Comparison of ENCODE assay signal across 11 mouse cellular contexts in genomic region chr5:36213310-36213709, GRCm38 (mm10). TPM values are rescaled to one million over a fixed set of nuclear protein-coding genes. Genes with fewer than 3 reads are reported as not detected.
DNase-seq lines count a peak whose midpoint lies in the region; ATAC-seq and TF ChIP-seq lines count a peak whose summit lies in the region.
"Had no signal": no experiment of that assay in that cellular context is flagged by ENCODE, and none has a peak within 500 bp of the region (broad histone marks: within the 10 kb centered on the region; RNA-seq: fewer than 3 reads in every experiment).

No protein-coding gene starts in this region.

- 69% methylated on average over 10 of the region's 10 CpGs for WGBS in forebrain, embryonic 13.5 days
- 91% methylated on average over 10 of the region's 10 CpGs for WGBS in forebrain, embryonic 10.5 days
- 71% methylated on average over 10 of the region's 10 CpGs for whole genome bisulfite sequencing in limb, embryonic 14.5 days

- no peaks in the 10 kb centered on the region for H3K27me3 ChIP-seq in forebrain, embryonic 13.5 days
- no peaks in the 10 kb centered on the region for H3K27me3 ChIP-seq in forebrain, embryonic 10.5 days (ENCODE audit: poor library complexity, severe bottlenecking)
- no peaks in the 10 kb centered on the region for H3K27me3 ChIP-seq in limb, embryonic 14.5 days (ENCODE audit: control insufficient read depth, insufficient read depth, low read length)

- no peaks in the 10 kb centered on the region for H3K36me3 ChIP-seq in forebrain, embryonic 13.5 days (ENCODE audit: poor library complexity, severe bottlenecking)
- H3K36me3 ChIP-seq in forebrain, embryonic 10.5 days (replicated peaks): no peaks in the 10 kb centered on the region
- no peaks in the 10 kb centered on the region for H3K36me3 ChIP-seq in limb, embryonic 14.5 days (ENCODE audit: control insufficient read depth, insufficient read depth, low read length)

- H3K9ac ChIP-seq in forebrain, embryonic 13.5 days: no peak overlapping the region
- H3K9ac ChIP-seq in limb, embryonic 14.5 days (ENCODE audit: low read depth, low read length, severe bottlenecking): no peak overlapping the region

- H3K4me3 ChIP-seq in forebrain, embryonic 13.5 days: no peak overlapping the region
- H3K4me3 ChIP-seq in forebrain, embryonic 10.5 days: no peak overlapping the region
- no peak overlapping the region for H3K4me3 ChIP-seq in limb, embryonic 14.5 days (replicated peaks; ENCODE audit: low read length)

- no peak for TF ChIP-seq POLR2A in limb, embryonic 14.5 days (IDR thresholded peaks at IDR 0.05; ENCODE audit: borderline replicate concordance, extremely low read depth, insufficient read depth, insufficient read length)

- H3K9me3 ChIP-seq in forebrain, embryonic 13.5 days (replicated peaks): peaks cover 7% of the 10 kb centered on the region
- H3K9me3 ChIP-seq in forebrain, embryonic 10.5 days: peaks cover 15% of the 10 kb centered on the region
- peaks cover 8% of the 10 kb centered on the region; the same call in 1 of the 2 replicates for H3K9me3 ChIP-seq in limb, embryonic 14.5 days (ENCODE audit: control insufficient read depth, low read length)

- H3K4me1 ChIP-seq in forebrain, embryonic 13.5 days: no peaks in the 10 kb centered on the region
- H3K4me1 ChIP-seq in forebrain, embryonic 10.5 days: peaks cover 6% of the 10 kb centered on the region
- H3K4me1 ChIP-seq in limb, embryonic 14.5 days (ENCODE audit: control insufficient read depth, insufficient read depth, low read length): peaks cover 4% of the 10 kb centered on the region; the same call in 1 of the 2 replicates

- H3K27ac ChIP-seq in forebrain, embryonic 13.5 days: no peak overlapping the region
- H3K27ac ChIP-seq in forebrain, embryonic 10.5 days: no peak overlapping the region
- H3K27ac ChIP-seq in limb, embryonic 14.5 days (replicated peaks; ENCODE audit: low read depth, low read length): no peak overlapping the region

- H3K4me2 ChIP-seq in forebrain, embryonic 13.5 days: no peak overlapping the region
- no peak overlapping the region for H3K4me2 ChIP-seq in limb, embryonic 14.5 days (replicated peaks; ENCODE audit: low read depth, low read length, severe bottlenecking)

- DNase-seq in forebrain, embryonic 10.5 days (ENCODE audit: extremely low spot score, low spot score): no peak
- DNase-seq in testis, postnatal 10 days (ENCODE audit: low spot score): peak; percentile 60
- DNase-seq in testis, postnatal 14 days (ENCODE audit: low spot score): no peak
- peak; percentile 45 for DNase-seq in limb, embryonic 14.5 days (ENCODE audit: low spot score)
- peak; percentile 80 for DNase-seq in thymus, postnatal 4 days
- no peak for DNase-seq in ovary, postnatal 36 days (ENCODE audit: low spot score)
- DNase-seq: kidney, postnatal 36 days; retina, postnatal 1 day had no signal

- ATAC-seq in forebrain, embryonic 13.5 days: 0 out of 2 replicates have a peak, but pooled peaks have one; percentile 58
- ATAC-seq in limb, embryonic 14.5 days (ENCODE audit: low FRiP score, low read depth): 0 out of 2 replicates have a peak, but pooled peaks have one; percentile 16
- no peak for ATAC-seq in inflammation-experienced regulatory T-cells, adult 6 months

RNA-seq across cellular contexts. Expression of gene Psapl1, which starts 9.5 kb away (rescaled TPM):
- 0.06 and 0.09 TPM in 2 replicates for polyA plus RNA-seq in forebrain, embryonic 13.5 days (2015; fragmentation: Nextera tagmentation; extraction: Ambion mirVana)
- polyA plus RNA-seq in forebrain, embryonic 10.5 days (2016; fragmentation: Nextera tagmentation; extraction: Ambion mirVana): 0.10 TPM in 1 of 2 replicates, not detected in the other
- polyA plus RNA-seq in limb, embryonic 14.5 days (2012; rRNA removed): 0.81 and 1.2 TPM in 2 replicates
- polyA plus RNA-seq in limb, embryonic 14.5 days (2014; fragmentation: Nextera tagmentation; extraction: Ambion mirVana): 4.5 and 7.3 TPM in 2 replicates
- not detected for polyA plus RNA-seq in inflammation-experienced regulatory T-cells, adult 6 months (2017; shearing (Covaris generic))
- polyA plus RNA-seq: cerebellum, adult 2 months had no signal

Comparison
In these comparisons a context has a peak if more than half of its experiments do, and no peak if none do; other contexts are left out.
1. DNase-seq: peak in testis, postnatal 10 days (single experiment), limb, embryonic 14.5 days (single experiment) and thymus, postnatal 4 days (single experiment); none in forebrain, embryonic 10.5 days (single experiment), testis, postnatal 14 days (single experiment) and ovary, postnatal 36 days (single experiment).